Mouse (Mus musculus) heart, adult 2 months (tissue): Measurements from ENCODE around the gene Ppp1r16b. TPM values are rescaled to one million over a fixed set of nuclear protein-coding genes. Genes with fewer than 3 reads are reported as not detected.

Experiments
- DNase-seq, 2 experiments: peaks; one replicate each; pipeline ENCODE4 v3.0.0; 2021
- H3K27ac ChIP-seq: fragments of 200-600 bp; 2 replicates; pipeline ENCODE4 v1.8.1; 2022
- H3K27me3 ChIP-seq: fragments of 200-500 bp; 2 replicates; pipeline ENCODE4 v1.6.1; 2012; ENCODE audit warnings: mild to moderate bottlenecking, low read length, inconsistent platforms, mixed read lengths; ENCODE audit not compliant: control insufficient read depth, insufficient read depth
- H3K36me3 ChIP-seq: fragments of 200-500 bp; 2 replicates; pipeline ENCODE4 v1.6.1; 2012; ENCODE audit warnings: low read length, inconsistent platforms; ENCODE audit not compliant: control insufficient read depth, insufficient read depth
- H3K4me1 ChIP-seq: fragments of 200-500 bp; 2 replicates; pipeline ENCODE4 v1.6.1; 2011; ENCODE audit warnings: low read length; ENCODE audit not compliant: control insufficient read depth, insufficient read depth
- H3K4me3 ChIP-seq: fragments of 200-600 bp; 2 replicates; pipeline ENCODE4 v1.8.1; 2022
- H3K79me2 ChIP-seq: fragments of 200-500 bp; replicated peaks from 2 replicates; pipeline ENCODE4 v1.6.1; 2012; ENCODE audit warnings: mild to moderate bottlenecking, inconsistent platforms, low read length, moderate library complexity, mixed read lengths; ENCODE audit not compliant: control insufficient read depth, insufficient read depth
- H3K9ac ChIP-seq: fragments of 200-500 bp; 2 replicates; pipeline ENCODE4 v1.6.1; 2012; ENCODE audit warnings: low read depth, mild to moderate bottlenecking, control low read depth, inconsistent platforms, low read length, mixed read lengths
- CTCF ChIP-seq: fragments of 200-600 bp; IDR thresholded peaks from 2 replicates; pipeline ENCODE4 v1.8.1; 2022; ENCODE audit warnings: antibody characterized with exemption, mild to moderate bottlenecking, moderate library complexity
- EP300 ChIP-seq: fragments of 200-500 bp; IDR thresholded peaks from 2 replicates; pipeline ENCODE4 v1.6.1; 2011; ENCODE audit warnings: low read depth, low read length, control low read depth; ENCODE audit not compliant: insufficient read depth
- POLR2A ChIP-seq: fragments of 200-500 bp; IDR thresholded peaks from 2 replicates; pipeline ENCODE4 v1.6.1; 2011; ENCODE audit warnings: mild to moderate bottlenecking, low read depth, low read length, control low read depth; ENCODE audit not compliant: insufficient read depth
- WGBS: fragments of 180-500 bp; shearing (Covaris S2); methylation state at CpG from one replicate; pipeline ENCODE4 v1.1.7; 2018; 5-methylcytosine and 5-hydroxymethylcytosine counted together
- intact Hi-C: fragments of 180-260 bp; cut with DNase I; formaldehyde crosslinking; loops from one replicate; pipeline ENCODE4 v1.15.1; 2025
- polyA plus RNA-seq: library from polyadenylated mRNA; depleted of rRNA; stranded (reverse); fragments of >200 nt; gene quantifications from 2 replicates; pipeline ENCODE4 v1.2.3, GENCODE M21; 2012
- total RNA-seq, 2 experiments: library from RNA; stranded (reverse); gene quantifications; 2 replicates each; pipeline ENCODE4 v1.2.3; 2021

The Ppp1r16b gene
- total and polyA plus RNA-seq, 3 experiments: 3.3 to 12.3 (median 10.4) TPM

DNA sequence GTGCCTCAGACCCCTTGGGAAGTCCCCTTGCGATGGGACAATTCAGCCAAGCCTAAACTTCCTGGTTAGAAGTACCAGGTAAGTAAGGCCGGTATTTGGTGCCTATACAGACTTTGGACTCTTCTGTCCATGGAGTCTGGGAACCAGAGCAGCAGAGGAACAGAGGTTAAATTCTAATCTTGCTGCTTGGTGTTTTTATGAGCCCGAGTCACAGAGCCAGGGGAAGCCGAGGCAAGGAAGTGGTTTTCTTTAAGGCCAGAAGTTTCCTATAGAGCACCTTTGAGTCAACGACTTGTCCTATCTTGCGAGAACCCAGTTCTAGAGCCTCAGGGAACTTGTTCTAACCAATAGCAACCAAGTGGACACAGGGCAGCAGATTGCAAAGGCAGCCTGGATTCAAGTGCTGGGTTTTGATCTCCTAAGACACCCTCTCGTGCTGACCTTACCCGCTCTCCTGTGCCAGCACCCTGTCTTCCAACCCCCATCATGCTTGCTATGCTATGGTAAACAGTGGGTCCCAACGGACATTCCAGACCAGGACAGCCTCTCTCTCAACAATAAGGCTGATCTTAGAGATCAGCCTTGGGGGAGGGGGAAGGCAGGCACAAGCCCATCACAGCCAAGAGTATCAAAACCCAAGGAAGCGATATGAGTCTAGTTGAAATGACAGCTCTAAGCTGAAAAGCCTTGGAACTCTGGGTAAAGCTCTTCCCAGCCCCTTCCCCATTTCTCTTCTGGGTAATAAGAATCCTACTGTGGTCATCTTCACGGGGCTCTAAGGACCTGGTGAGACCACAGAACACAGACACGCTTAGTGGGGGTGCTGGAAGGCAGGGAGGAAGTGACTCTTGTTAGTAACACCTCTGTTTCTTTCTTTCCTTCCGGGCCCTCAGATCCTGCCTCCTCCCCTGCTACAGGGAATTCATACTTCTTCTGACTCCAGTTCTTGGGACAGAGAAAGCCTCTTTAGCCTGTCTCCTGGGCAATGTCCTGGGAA lies 4.3 kb downstream of the Ppp1r16b start:
- Histone ChIP-seq H3K36me3 (no peaks in the 10 kb centered on the region), H3K9ac (peak overlapping the region; percentile 4; the same call in 1 of the 2 replicates), H3K4me3 (peak overlapping the region; percentile 64), H3K79me2 (no peaks in the 10 kb centered on the region), H3K27ac (peak overlapping the region; percentile 91), H3K27me3 (no peaks in the 10 kb centered on the region; the same call in 1 of the 2 replicates), H3K4me1 (peaks cover 12% of the 10 kb centered on the region)
- 39% methylated on average over 13 of the region's 13 CpGs for WGBS
- TF ChIP-seq POLR2A (no peak), CTCF (no peak), EP300 (no peak)
- DNase-seq: no peak
- intact Hi-C loops: loop anchor here (2.0 kb wide), 1 partner anchor 65 kb away; no protein-coding TSS in a partner anchor

DNA sequence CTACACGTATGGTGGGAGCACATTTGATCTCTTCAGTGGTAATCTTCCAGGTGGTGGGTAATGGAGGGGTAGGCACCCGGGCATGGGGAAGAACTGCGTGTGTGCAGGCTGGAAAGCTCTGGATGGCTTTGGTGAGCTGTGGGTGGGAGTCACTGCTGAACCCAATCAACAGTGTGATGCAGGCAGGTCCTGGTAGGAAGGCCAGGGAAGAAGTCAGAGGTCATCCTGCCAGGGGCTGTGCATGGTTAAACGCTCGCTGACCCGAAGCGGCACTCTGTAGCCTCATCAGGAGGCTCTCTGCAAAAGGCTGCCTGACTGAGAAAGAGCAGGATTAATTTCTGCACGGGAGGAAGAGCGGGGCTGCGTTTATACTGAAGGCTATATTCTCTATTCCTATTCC lies 5.4 kb downstream of the Ppp1r16b start:
- TF ChIP-seq CTCF (no peak), POLR2A (no peak), EP300 (no peak)
- Histone ChIP-seq H3K9ac (no peak overlapping the region), H3K36me3 (no peaks in the 10 kb centered on the region), H3K4me3 (peak overlapping the region; percentile 64; the same call in 1 of the 2 replicates), H3K27ac (peak overlapping the region; percentile 91), H3K27me3 (no peaks in the 10 kb centered on the region; the same call in 1 of the 2 replicates), H3K4me1 (peaks cover 17% of the 10 kb centered on the region), H3K79me2 (no peaks in the 10 kb centered on the region)
- no peak for DNase-seq
- intact Hi-C loops: no loop called here
- 63% methylated on average over 10 of the region's 10 CpGs for WGBS

DNA sequence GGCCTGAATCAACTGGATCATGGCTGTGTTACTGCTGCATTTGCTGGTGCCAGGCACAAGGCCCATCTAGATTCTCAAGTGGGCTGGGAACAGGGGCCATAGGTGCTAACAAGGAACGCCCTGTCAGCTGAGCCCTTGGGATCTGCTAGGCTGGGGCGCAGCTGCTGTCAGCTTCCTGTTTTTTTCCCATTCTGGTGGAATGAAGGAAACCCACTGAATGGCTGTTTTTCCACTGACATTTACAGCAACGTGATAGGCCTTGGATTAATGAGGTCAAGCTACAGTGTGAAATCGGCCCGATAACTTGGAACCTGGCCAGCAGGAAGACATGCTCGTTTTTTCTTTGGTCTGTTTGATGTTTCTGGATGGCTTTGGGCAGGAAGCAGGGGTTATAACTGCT lies 7.6 kb downstream of the Ppp1r16b start:
- WGBS: 28% methylated on average over 6 of the region's 6 CpGs
- peak overlapping the region; percentile 80 for H3K27ac ChIP-seq
- H3K27me3 ChIP-seq: no peaks in the 10 kb centered on the region
- no peak for TF ChIP-seq CTCF
- TF ChIP-seq EP300: peak; percentile 97
- peak; percentile 50; the same call in 1 of the 2 replicates for TF ChIP-seq POLR2A
- no peaks in the 10 kb centered on the region for H3K36me3 ChIP-seq
- peaks cover 16% of the 10 kb centered on the region for H3K4me1 ChIP-seq
- H3K9ac ChIP-seq: no peak overlapping the region
- no peak overlapping the region; the same call in 1 of the 2 replicates for H3K4me3 ChIP-seq
- H3K79me2 ChIP-seq: no peaks in the 10 kb centered on the region
- intact Hi-C loops: loop anchor here (2.0 kb wide), 2 partner anchors 14 to 24 kb away; no protein-coding TSS in a partner anchor
- peak; percentile 65 to 82 for DNase-seq

- 40% methylated on average over 4 of the region's 4 CpGs for WGBS
Measured at GRCm38 (mm10) chr2:158673493-158673892, 8.3 kb downstream of the Ppp1r16b start.

DNA sequence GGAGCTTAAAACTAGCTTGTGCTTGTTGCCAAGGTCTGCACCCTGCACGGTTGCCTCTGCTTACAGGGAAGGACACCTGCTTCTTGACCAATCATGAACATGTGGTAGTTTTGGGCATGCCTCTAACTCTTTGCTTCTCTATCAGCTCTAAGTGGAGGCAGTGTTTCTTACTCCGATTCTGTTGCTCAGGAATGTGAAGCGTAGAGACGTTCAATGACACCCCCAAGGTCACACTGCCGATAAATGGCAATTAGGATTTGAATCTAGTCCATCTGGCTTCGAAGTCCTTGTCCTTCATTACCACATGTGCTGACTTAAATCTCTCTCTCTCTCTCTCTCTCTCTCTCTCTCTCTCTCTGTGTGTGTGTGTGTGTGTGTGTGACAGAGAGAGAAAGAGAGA lies 8.9 kb downstream of the Ppp1r16b start:
- intact Hi-C loops: no loop called here
- H3K79me2 ChIP-seq: no peaks in the 10 kb centered on the region
- TF ChIP-seq EP300 (no peak), CTCF (no peak), POLR2A (no peak)
- no peak for DNase-seq
- peaks cover 16% of the 10 kb centered on the region for H3K4me1 ChIP-seq
- H3K27me3 ChIP-seq: no peaks in the 10 kb centered on the region
- peak overlapping the region; percentile 80; the same call in 1 of the 2 replicates for H3K27ac ChIP-seq
- H3K36me3 ChIP-seq: no peaks in the 10 kb centered on the region
- 25% methylated on average over 6 of the region's 6 CpGs for WGBS
- H3K9ac ChIP-seq: no peak overlapping the region
- no peak overlapping the region for H3K4me3 ChIP-seq

More at GRCm38 (mm10) chr2:158673493-158673892, 8.3 kb downstream of the Ppp1r16b start:
- intact Hi-C loops: loop anchor here (2.0 kb wide), 2 partner anchors 13 to 23 kb away; no protein-coding TSS in a partner anchor
- Histone ChIP-seq H3K9ac (no peak overlapping the region), H3K36me3 (no peaks in the 10 kb centered on the region), H3K27me3 (no peaks in the 10 kb centered on the region), H3K4me1 (peaks cover 16% of the 10 kb centered on the region), H3K79me2 (no peaks in the 10 kb centered on the region), H3K4me3 (no peak overlapping the region; the same call in 1 of the 2 replicates), H3K27ac (peak overlapping the region; percentile 80)
- peak in 1 of 2 experiments; percentile 44 for DNase-seq
- TF ChIP-seq EP300: no peak
- no peak for TF ChIP-seq CTCF
- TF ChIP-seq POLR2A: no peak

DNA sequence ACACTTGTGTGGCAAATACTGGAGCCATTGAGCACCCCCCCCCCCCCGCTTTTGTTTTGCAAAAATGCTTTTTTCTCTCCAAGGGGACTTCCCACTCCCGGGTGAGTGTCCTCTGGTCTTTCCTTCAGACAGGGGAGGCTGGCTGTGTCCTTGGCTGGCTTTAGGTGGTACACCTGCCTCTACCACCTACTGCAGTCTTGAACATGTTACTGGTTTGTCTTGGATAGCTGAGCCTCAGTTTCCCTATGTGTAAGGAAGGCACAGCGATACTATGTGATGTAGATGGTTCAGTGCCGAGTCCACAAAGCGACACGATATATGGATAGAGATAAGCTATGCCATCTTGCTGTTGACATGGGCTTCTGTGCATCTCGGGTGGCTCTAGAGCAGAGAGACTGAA lies 9.6 kb downstream of the Ppp1r16b start:
- Histone ChIP-seq H3K27me3 (no peaks in the 10 kb centered on the region), H3K4me1 (peaks cover 16% of the 10 kb centered on the region), H3K79me2 (no peaks in the 10 kb centered on the region), H3K9ac (no peak overlapping the region), H3K27ac (no peak overlapping the region; the same call in 1 of the 2 replicates), H3K36me3 (no peaks in the 10 kb centered on the region), H3K4me3 (no peak overlapping the region)
- TF ChIP-seq POLR2A: no peak
- TF ChIP-seq CTCF: no peak
- TF ChIP-seq EP300: no peak
- 66% methylated on average over 7 of the region's 7 CpGs for WGBS
- no peak for DNase-seq
- intact Hi-C loops: no loop called here
